In the genomic region with DNA sequence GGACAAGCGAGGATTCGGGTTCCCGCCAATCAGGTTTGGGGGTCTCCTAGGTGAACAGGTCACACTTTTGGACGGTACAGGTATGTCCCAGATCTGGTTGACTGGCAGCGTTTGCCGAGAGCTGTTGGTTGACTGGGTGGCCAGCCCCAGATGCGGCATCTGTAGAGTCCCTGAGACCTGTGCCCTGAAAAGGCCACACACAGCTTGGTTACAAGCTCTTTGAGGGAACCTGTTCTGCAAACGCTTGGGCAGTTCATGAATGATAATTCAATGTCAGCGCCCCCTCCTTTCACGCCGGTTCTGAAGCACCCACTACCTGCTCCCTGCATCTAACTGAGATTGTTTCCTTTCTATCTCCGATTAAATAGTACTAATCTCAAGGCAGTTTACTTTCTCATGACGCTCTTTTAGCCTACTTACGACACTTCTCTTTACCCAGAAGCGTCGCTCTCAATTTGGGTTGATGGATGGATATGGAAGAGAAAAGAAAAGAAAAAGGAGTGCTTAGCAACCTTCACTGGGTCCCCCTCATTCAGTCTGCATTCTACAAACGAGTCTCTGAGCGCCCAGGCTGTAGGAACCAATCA, we compare ENCODE assay signal across 8 mouse cellular contexts. TPM values are rescaled to one million over a fixed set of nuclear protein-coding genes. Genes with fewer than 3 reads are reported as not detected.
DNase-seq lines count a peak whose midpoint lies in the region; ATAC-seq and TF ChIP-seq lines count a peak whose summit lies in the region.

No protein-coding gene starts in this region.

- H3K9me3 ChIP-seq in heart, embryonic 10.5 days: no peaks in the 10 kb centered on the region
- no peaks in the 10 kb centered on the region for H3K9me3 ChIP-seq in forebrain, embryonic 10.5 days
- no peaks in the 10 kb centered on the region for H3K9me3 ChIP-seq in limb, embryonic 14.5 days (ENCODE audit: control insufficient read depth, low read length)
- H3K9me3 ChIP-seq in neural tube, embryonic 12.5 days: no peaks in the 10 kb centered on the region

- intact Hi-C loops in heart, postnatal 36 days (cut with DNase I): loop anchor here (2.0 to 5.0 kb wide), 2 partner anchors 47 to 48 kb away; a partner anchor contains a TSS

- H3K27me3 ChIP-seq in heart, embryonic 10.5 days (ENCODE audit: insufficient read depth, poor library complexity, severe bottlenecking): peaks cover 17% of the 10 kb centered on the region; the same call in 1 of the 2 replicates
- peaks cover 58% of the 10 kb centered on the region for H3K27me3 ChIP-seq in forebrain, embryonic 10.5 days (ENCODE audit: poor library complexity, severe bottlenecking)
- no peaks in the 10 kb centered on the region for H3K27me3 ChIP-seq in limb, embryonic 14.5 days (ENCODE audit: control insufficient read depth, insufficient read depth, low read length)
- H3K27me3 ChIP-seq in neural tube, embryonic 12.5 days (replicated peaks): no peaks in the 10 kb centered on the region

- peak overlapping the region; percentile 86 for H3K27ac ChIP-seq in heart, embryonic 10.5 days
- peak overlapping the region; percentile 83 for H3K27ac ChIP-seq in forebrain, embryonic 10.5 days
- H3K27ac ChIP-seq in limb, embryonic 14.5 days (replicated peaks; ENCODE audit: low read depth, low read length): peak overlapping the region; percentile 48; the same call in 1 of the 2 replicates
- no peak overlapping the region for H3K27ac ChIP-seq in neural tube, embryonic 12.5 days

- H3K36me3 ChIP-seq in heart, embryonic 10.5 days: no peaks in the 10 kb centered on the region
- no peaks in the 10 kb centered on the region for H3K36me3 ChIP-seq in forebrain, embryonic 10.5 days (replicated peaks)
- H3K36me3 ChIP-seq in limb, embryonic 14.5 days (ENCODE audit: control insufficient read depth, insufficient read depth, low read length): no peaks in the 10 kb centered on the region
- H3K36me3 ChIP-seq in neural tube, embryonic 12.5 days: no peaks in the 10 kb centered on the region

- DNase-seq in heart, embryonic 10.5 days (ENCODE audit: low spot score): peak; percentile 86
- no peak for DNase-seq in heart, postnatal 36 days
- DNase-seq in ES-CJ7 (ENCODE audit: low read depth, low spot score): peak; percentile 56
- peak; percentile 17 for DNase-seq in forebrain, embryonic 10.5 days (ENCODE audit: extremely low spot score, low spot score)
- DNase-seq in limb, embryonic 14.5 days (ENCODE audit: low spot score): peak; percentile 19
- DNase-seq in spleen, postnatal 10 days (ENCODE audit: low spot score in 2 of 2): no peak
- DNase-seq in urinary bladder, postnatal 14 days (ENCODE audit: low spot score): no peak

- H3K4me2 ChIP-seq in limb, embryonic 14.5 days (replicated peaks; ENCODE audit: low read depth, low read length, severe bottlenecking): peak overlapping the region; percentile 68
- peak overlapping the region; percentile 69 for H3K4me2 ChIP-seq in neural tube, embryonic 12.5 days (replicated peaks)

- WGBS in heart, embryonic 10.5 days: under 1% methylated on average over 18 of the region's 18 CpGs
- under 1% methylated on average over 18 of the region's 18 CpGs for WGBS in forebrain, embryonic 10.5 days
- WGBS in limb, embryonic 14.5 days: 2% methylated on average over 18 of the region's 18 CpGs
- WGBS in neural tube, embryonic 12.5 days: under 1% methylated on average over 18 of the region's 18 CpGs

- peak overlapping the region; percentile 83 for H3K4me3 ChIP-seq in heart, embryonic 10.5 days
- peak overlapping the region; percentile 76 for H3K4me3 ChIP-seq in forebrain, embryonic 10.5 days
- H3K4me3 ChIP-seq in limb, embryonic 14.5 days (replicated peaks; ENCODE audit: low read length): peak overlapping the region; percentile 60
- H3K4me3 ChIP-seq in neural tube, embryonic 12.5 days: peak overlapping the region; percentile 63

- peaks cover 3% of the 10 kb centered on the region; the same call in 1 of the 2 replicates for H3K4me1 ChIP-seq in heart, embryonic 10.5 days
- peaks cover 41% of the 10 kb centered on the region for H3K4me1 ChIP-seq in forebrain, embryonic 10.5 days
- 0 out of 2 replicates have a peak, but pooled peaks cover 4% of the 10 kb centered on the region for H3K4me1 ChIP-seq in limb, embryonic 14.5 days (ENCODE audit: control insufficient read depth, insufficient read depth, low read length)
- H3K4me1 ChIP-seq in neural tube, embryonic 12.5 days: peaks cover 14% of the 10 kb centered on the region; the same call in 1 of the 2 replicates

- peak; percentile 48 for ATAC-seq in limb, embryonic 14.5 days (ENCODE audit: low FRiP score, low read depth)
- ATAC-seq in neural tube, embryonic 12.5 days (ENCODE audit: low FRiP score, low read depth): peak; percentile 43

- no peak for TF ChIP-seq POLR2A in limb, embryonic 14.5 days (IDR thresholded peaks at IDR 0.05; ENCODE audit: borderline replicate concordance, extremely low read depth, insufficient read depth, insufficient read length)

- H3K9ac ChIP-seq in limb, embryonic 14.5 days (ENCODE audit: low read depth, low read length, severe bottlenecking): peak overlapping the region; percentile 58
- H3K9ac ChIP-seq in neural tube, embryonic 12.5 days: 0 out of 2 replicates have a peak overlapping the region, but pooled peaks have one; percentile 40

RNA-seq across cellular contexts. Expression of a gene that starts 37.9 kb away (rescaled TPM):
- 0.80 and 1.0 TPM in 2 replicates for polyA plus RNA-seq in heart, embryonic 10.5 days (2016; fragmentation: Nextera tagmentation; extraction: Ambion mirVana)
- total RNA-seq in heart, postnatal 36 days (2021): 1 to 10 TPM; 2.7 to 2.9 TPM
- 7.4 and 10.6 TPM in 2 replicates for polyA plus RNA-seq in forebrain, embryonic 10.5 days (2016; fragmentation: Nextera tagmentation; extraction: Ambion mirVana)
- polyA plus RNA-seq in limb, embryonic 14.5 days (2012; rRNA removed): 2.4 and 4.1 TPM in 2 replicates
- 3.2 and 3.3 TPM in 2 replicates for polyA plus RNA-seq in limb, embryonic 14.5 days (2014; fragmentation: Nextera tagmentation; extraction: Ambion mirVana)
- 2.8 and 3.9 TPM in 2 replicates for polyA plus RNA-seq in neural tube, embryonic 12.5 days (2016; fragmentation: Nextera tagmentation; extraction: Ambion mirVana)

RNA-seq across cellular contexts. Expression of a gene that starts 42.7 kb away (rescaled TPM):
- 38.9 and 40.7 TPM in 2 replicates for polyA plus RNA-seq in heart, embryonic 10.5 days (2016; fragmentation: Nextera tagmentation; extraction: Ambion mirVana)
- 1 to 10 TPM; 9.2 to 9.6 TPM for total RNA-seq in heart, postnatal 36 days (2021)
- 28.4 and 30.6 TPM in 2 replicates for polyA plus RNA-seq in forebrain, embryonic 10.5 days (2016; fragmentation: Nextera tagmentation; extraction: Ambion mirVana)
- 36.0 and 39.9 TPM in 2 replicates for polyA plus RNA-seq in limb, embryonic 14.5 days (2012; rRNA removed)
- polyA plus RNA-seq in limb, embryonic 14.5 days (2014; fragmentation: Nextera tagmentation; extraction: Ambion mirVana): 37.9 and 38.6 TPM in 2 replicates
- 26.3 and 27.8 TPM in 2 replicates for polyA plus RNA-seq in neural tube, embryonic 12.5 days (2016; fragmentation: Nextera tagmentation; extraction: Ambion mirVana)

RNA-seq across cellular contexts. Expression of a gene that starts 47.1 kb away (rescaled TPM):
- 43.6 and 46.3 TPM in 2 replicates for polyA plus RNA-seq in heart, embryonic 10.5 days (2016; fragmentation: Nextera tagmentation; extraction: Ambion mirVana)
- total RNA-seq in heart, postnatal 36 days (2021): 10 to 100 TPM; 20.8 to 21.3 TPM
- polyA plus RNA-seq in forebrain, embryonic 10.5 days (2016; fragmentation: Nextera tagmentation; extraction: Ambion mirVana): 36.8 and 37.7 TPM in 2 replicates
- 60.8 and 75.7 TPM in 2 replicates for polyA plus RNA-seq in limb, embryonic 14.5 days (2012; rRNA removed)
- polyA plus RNA-seq in limb, embryonic 14.5 days (2014; fragmentation: Nextera tagmentation; extraction: Ambion mirVana): 82.6 and 84.5 TPM in 2 replicates
- polyA plus RNA-seq in neural tube, embryonic 12.5 days (2016; fragmentation: Nextera tagmentation; extraction: Ambion mirVana): 38.9 and 39.0 TPM in 2 replicates

Comparison
In these comparisons a context has a peak if more than half of its experiments do, and no peak if none do; other contexts are left out.
1. DNase-seq: peak in heart, embryonic 10.5 days (single experiment), ES-CJ7 (single experiment), forebrain, embryonic 10.5 days (single experiment) and limb, embryonic 14.5 days (single experiment); none in heart, postnatal 36 days (0 of 2), spleen, postnatal 10 days (0 of 2) and urinary bladder, postnatal 14 days (single experiment).
2. Peak in every context shown above with its lines, with median percentiles within 50 percentile points of each other: H3K4me3 ChIP-seq.